ENCODE assay signal across 11 mouse cellular contexts in the genomic region with DNA sequence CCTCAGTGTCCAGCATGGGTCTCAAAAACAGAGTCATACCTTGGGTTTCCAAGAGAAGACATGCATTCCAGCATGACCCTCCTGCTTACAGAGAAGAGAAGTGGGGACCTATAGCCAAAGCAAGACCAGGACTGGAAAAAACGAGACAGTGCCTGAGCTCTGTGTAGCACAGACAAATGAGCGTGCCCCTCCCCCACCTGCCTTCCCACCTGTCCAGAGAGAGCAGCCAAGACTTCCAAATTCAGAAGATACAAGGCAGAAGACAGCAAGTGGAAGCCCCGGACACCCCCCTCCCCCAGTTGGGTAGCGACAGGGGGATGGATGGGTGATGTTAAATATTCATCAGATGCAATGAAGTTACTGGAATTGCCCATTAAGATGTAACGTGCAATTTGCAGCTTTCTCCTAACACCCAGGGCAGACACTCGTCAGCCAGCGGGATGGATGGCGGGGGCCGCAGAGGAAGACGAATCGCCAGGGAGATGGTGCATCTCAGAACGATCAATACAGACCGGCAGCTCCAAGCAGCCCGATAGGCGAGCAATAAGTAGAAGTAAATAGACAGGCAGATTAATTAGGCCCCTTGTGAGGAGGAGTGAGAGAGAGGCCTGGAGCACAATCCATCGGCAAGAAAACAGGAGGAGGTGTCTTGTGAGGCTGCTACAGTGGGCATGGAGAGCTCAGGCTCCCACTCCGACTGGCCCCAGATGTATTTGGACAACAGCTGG. TPM values are rescaled to one million over a fixed set of nuclear protein-coding genes. Genes with fewer than 3 reads are reported as not detected.
DNase-seq lines count a peak whose midpoint lies in the region; ATAC-seq and TF ChIP-seq lines count a peak whose summit lies in the region.
"Had no signal": no experiment of that assay in that cellular context is flagged by ENCODE, and none has a peak within 500 bp of the region (broad histone marks: within the 10 kb centered on the region; RNA-seq: fewer than 3 reads in every experiment).

No protein-coding gene starts in this region.

- no peaks in the 10 kb centered on the region for H3K36me3 ChIP-seq in embryonic facial prominence, embryonic 14.5 days (ENCODE audit: control insufficient read depth, insufficient read depth, low read length)
- H3K36me3 ChIP-seq in hindbrain, postnatal 0 days (ENCODE audit: insufficient read depth, low read length): no peaks in the 10 kb centered on the region
- no peaks in the 10 kb centered on the region for H3K36me3 ChIP-seq in neural tube, embryonic 12.5 days
- no peaks in the 10 kb centered on the region for H3K36me3 ChIP-seq in liver, embryonic 11.5 days (ENCODE audit: control insufficient read depth, insufficient read depth, low read length)
- H3K36me3 ChIP-seq in kidney, embryonic 16.5 days (ENCODE audit: insufficient read depth, low read length): no peaks in the 10 kb centered on the region

- peak; percentile 69 for DNase-seq in cerebellum, adult 11-12 months
- DNase-seq in embryonic facial prominence, embryonic 14.5 days (ENCODE audit: low spot score): no peak
- peak; percentile 38 for DNase-seq in hindbrain, postnatal 0 days (ENCODE audit: low spot score)
- no peak for DNase-seq in liver, embryonic 11.5 days (ENCODE audit: low spot score)
- DNase-seq in spleen, postnatal 4 days (ENCODE audit: low spot score in 2 of 2): no peak
- DNase-seq: heart, postnatal 14 days; thymus, adult 2 months had no signal

- no peak overlapping the region for H3K4me3 ChIP-seq in embryonic facial prominence, embryonic 14.5 days (ENCODE audit: low read depth, low read length)
- H3K4me3 ChIP-seq in hindbrain, postnatal 0 days (ENCODE audit: low read length): no peak overlapping the region
- H3K4me3 ChIP-seq in neural tube, embryonic 12.5 days: 0 out of 2 replicates have a peak overlapping the region, but pooled peaks have one; percentile 8
- H3K4me3 ChIP-seq in liver, embryonic 11.5 days (ENCODE audit: low read depth, low read length): no peak overlapping the region
- H3K4me3 ChIP-seq in kidney, embryonic 16.5 days (ENCODE audit: low read length): no peak overlapping the region

- peaks cover 6% of the 10 kb centered on the region for H3K27me3 ChIP-seq in embryonic facial prominence, embryonic 14.5 days (replicated peaks; ENCODE audit: control insufficient read depth, insufficient read depth, low read length)
- H3K27me3 ChIP-seq in hindbrain, postnatal 0 days (ENCODE audit: insufficient read depth, low read length): no peaks in the 10 kb centered on the region
- 0 out of 2 replicates have a peak, but pooled peaks cover 5% of the 10 kb centered on the region for H3K27me3 ChIP-seq in neural tube, embryonic 12.5 days (replicated peaks)
- H3K27me3 ChIP-seq in liver, embryonic 11.5 days (replicated peaks; ENCODE audit: control insufficient read depth, insufficient read depth, low read length): peaks cover 68% of the 10 kb centered on the region
- H3K27me3 ChIP-seq in kidney, embryonic 16.5 days (ENCODE audit: insufficient read depth, low read length): peaks cover 43% of the 10 kb centered on the region

- peak overlapping the region; percentile 67 for H3K27ac ChIP-seq in embryonic facial prominence, embryonic 14.5 days (replicated peaks; ENCODE audit: low read depth, low read length)
- peak overlapping the region; percentile 81 for H3K27ac ChIP-seq in hindbrain, postnatal 0 days
- peak overlapping the region; percentile 91 for H3K27ac ChIP-seq in neural tube, embryonic 12.5 days
- H3K27ac ChIP-seq in liver, embryonic 11.5 days (ENCODE audit: low read depth, low read length): no peak overlapping the region
- H3K27ac ChIP-seq in kidney, embryonic 16.5 days (ENCODE audit: low read length): no peak overlapping the region
- H3K27ac ChIP-seq: macrophage had no signal

- 0 out of 2 replicates have a peak overlapping the region, but pooled peaks have one; percentile 5 for H3K9ac ChIP-seq in embryonic facial prominence, embryonic 14.5 days (ENCODE audit: low read depth, low read length)
- H3K9ac ChIP-seq in hindbrain, postnatal 0 days (replicated peaks; ENCODE audit: low read length): no peak overlapping the region
- 0 out of 2 replicates have a peak overlapping the region, but pooled peaks have one; percentile 9 for H3K9ac ChIP-seq in neural tube, embryonic 12.5 days
- H3K9ac ChIP-seq in liver, embryonic 11.5 days (ENCODE audit: low read depth, low read length): no peak overlapping the region
- no peak overlapping the region for H3K9ac ChIP-seq in kidney, embryonic 16.5 days (replicated peaks; ENCODE audit: low read length)

- H3K9me3 ChIP-seq in embryonic facial prominence, embryonic 14.5 days (ENCODE audit: control insufficient read depth, low read length): no peaks in the 10 kb centered on the region
- no peaks in the 10 kb centered on the region for H3K9me3 ChIP-seq in hindbrain, postnatal 0 days (ENCODE audit: low read length)
- H3K9me3 ChIP-seq in neural tube, embryonic 12.5 days: no peaks in the 10 kb centered on the region
- no peaks in the 10 kb centered on the region for H3K9me3 ChIP-seq in liver, embryonic 11.5 days (ENCODE audit: control insufficient read depth, low read length)
- H3K9me3 ChIP-seq in kidney, embryonic 16.5 days (ENCODE audit: low read length): no peaks in the 10 kb centered on the region

- ATAC-seq in cerebellum, adult (ENCODE audit: insufficient number of reproducible peaks, low FRiP score, low TSS enrichment): no peak
- ATAC-seq in embryonic facial prominence, embryonic 14.5 days (ENCODE audit: low read depth): peak; percentile 45; the same call in 1 of the 2 replicates
- ATAC-seq in hindbrain, postnatal 0 days: peak; percentile 41; the same call in 1 of the 2 replicates
- ATAC-seq in neural tube, embryonic 12.5 days (ENCODE audit: low FRiP score, low read depth): peak; percentile 52
- ATAC-seq in liver, embryonic 11.5 days (replicated peaks; ENCODE audit: low FRiP score): no peak
- no peak for ATAC-seq in kidney, embryonic 16.5 days (ENCODE audit: low FRiP score, low TSS enrichment)

- H3K4me1 ChIP-seq in embryonic facial prominence, embryonic 14.5 days (ENCODE audit: control insufficient read depth, insufficient read depth, low read length): peaks cover 33% of the 10 kb centered on the region
- H3K4me1 ChIP-seq in hindbrain, postnatal 0 days (ENCODE audit: insufficient read depth, low read length): peaks cover 33% of the 10 kb centered on the region
- H3K4me1 ChIP-seq in neural tube, embryonic 12.5 days: peaks cover 71% of the 10 kb centered on the region
- 0 out of 2 replicates have a peak, but pooled peaks cover 3% of the 10 kb centered on the region for H3K4me1 ChIP-seq in liver, embryonic 11.5 days (replicated peaks; ENCODE audit: control insufficient read depth, insufficient read depth, low read length)
- H3K4me1 ChIP-seq in kidney, embryonic 16.5 days (ENCODE audit: insufficient read depth, low read length): no peaks in the 10 kb centered on the region

- 30% methylated on average over 17 of the region's 17 CpGs for WGBS in embryonic facial prominence, embryonic 14.5 days
- WGBS in hindbrain, postnatal 0 days: 23% methylated on average over 17 of the region's 17 CpGs
- 17% methylated on average over 17 of the region's 17 CpGs for WGBS in neural tube, embryonic 12.5 days
- WGBS in liver, embryonic 11.5 days: 51% methylated on average over 17 of the region's 17 CpGs
- WGBS in kidney, embryonic 16.5 days: 26% methylated on average over 17 of the region's 17 CpGs

- H3K4me2 ChIP-seq in embryonic facial prominence, embryonic 14.5 days (ENCODE audit: low read depth, low read length): peak overlapping the region; percentile 25; the same call in 1 of the 2 replicates
- peak overlapping the region; percentile 26 for H3K4me2 ChIP-seq in hindbrain, postnatal 0 days (ENCODE audit: low read depth, low read length)
- peak overlapping the region; percentile 46 for H3K4me2 ChIP-seq in neural tube, embryonic 12.5 days (replicated peaks)
- H3K4me2 ChIP-seq in liver, embryonic 11.5 days: no peak overlapping the region
- no peak overlapping the region for H3K4me2 ChIP-seq in kidney, embryonic 16.5 days (replicated peaks; ENCODE audit: low read depth, low read length)

- no peak for TF ChIP-seq CTCF in hindbrain, postnatal 0 days (IDR thresholded peaks at IDR 0.05; ENCODE audit: low read depth)

RNA-seq across cellular contexts. Expression of a gene that starts 30.1 kb away (rescaled TPM):
- polyA plus RNA-seq in embryonic facial prominence, embryonic 14.5 days (2014; fragmentation: Nextera tagmentation; extraction: Ambion mirVana): 14.0 and 17.3 TPM in 2 replicates
- 19.9 and 22.3 TPM in 2 replicates for total RNA-seq in hindbrain, postnatal 0 days (2014; rRNA removed)
- polyA plus RNA-seq in hindbrain, postnatal 0 days (2015; fragmentation: Nextera tagmentation; extraction: Ambion mirVana): 18.6 and 20.6 TPM in 2 replicates
- 16.6 and 18.3 TPM in 2 replicates for polyA plus RNA-seq in neural tube, embryonic 12.5 days (2016; fragmentation: Nextera tagmentation; extraction: Ambion mirVana)
- polyA plus RNA-seq in liver, embryonic 11.5 days (2014; fragmentation: Nextera tagmentation; extraction: Ambion mirVana): 16.6 and 18.8 TPM in 2 replicates
- polyA plus RNA-seq in kidney, embryonic 16.5 days (2015; fragmentation: Nextera tagmentation; extraction: Ambion mirVana): 22.7 and 22.9 TPM in 2 replicates

RNA-seq across cellular contexts. Expression of a gene that starts 46.3 kb away (rescaled TPM):
- 7.2 and 8.1 TPM in 2 replicates for polyA plus RNA-seq in embryonic facial prominence, embryonic 14.5 days (2014; fragmentation: Nextera tagmentation; extraction: Ambion mirVana)
- 9.2 and 10.0 TPM in 2 replicates for total RNA-seq in hindbrain, postnatal 0 days (2014; rRNA removed)
- 12.4 and 12.6 TPM in 2 replicates for polyA plus RNA-seq in hindbrain, postnatal 0 days (2015; fragmentation: Nextera tagmentation; extraction: Ambion mirVana)
- 15.3 and 16.7 TPM in 2 replicates for polyA plus RNA-seq in neural tube, embryonic 12.5 days (2016; fragmentation: Nextera tagmentation; extraction: Ambion mirVana)
- polyA plus RNA-seq in liver, embryonic 11.5 days (2014; fragmentation: Nextera tagmentation; extraction: Ambion mirVana): 13.8 and 14.4 TPM in 2 replicates
- polyA plus RNA-seq in kidney, embryonic 16.5 days (2015; fragmentation: Nextera tagmentation; extraction: Ambion mirVana): 3.5 and 4.5 TPM in 2 replicates

Comparison
In these comparisons a context has a peak if more than half of its experiments do, and no peak if none do; other contexts are left out.
1. DNase-seq: peak in cerebellum, adult 11-12 months (single experiment) and hindbrain, postnatal 0 days (single experiment); none in embryonic facial prominence, embryonic 14.5 days (single experiment), liver, embryonic 11.5 days (single experiment) and spleen, postnatal 4 days (0 of 2).
2. ATAC-seq: peak in embryonic facial prominence, embryonic 14.5 days (single experiment), hindbrain, postnatal 0 days (single experiment) and neural tube, embryonic 12.5 days (single experiment); none in cerebellum, adult (single experiment), liver, embryonic 11.5 days (single experiment) and kidney, embryonic 16.5 days (single experiment).
3. H3K27ac ChIP-seq: peak in embryonic facial prominence, embryonic 14.5 days (single experiment), hindbrain, postnatal 0 days (single experiment) and neural tube, embryonic 12.5 days (single experiment); none in liver, embryonic 11.5 days (single experiment) and kidney, embryonic 16.5 days (single experiment).
4. H3K4me2 ChIP-seq: peak in embryonic facial prominence, embryonic 14.5 days (single experiment), hindbrain, postnatal 0 days (single experiment) and neural tube, embryonic 12.5 days (single experiment); none in liver, embryonic 11.5 days (single experiment) and kidney, embryonic 16.5 days (single experiment).
5. H3K9ac ChIP-seq: peak in embryonic facial prominence, embryonic 14.5 days (single experiment) and neural tube, embryonic 12.5 days (single experiment); none in hindbrain, postnatal 0 days (single experiment), liver, embryonic 11.5 days (single experiment) and kidney, embryonic 16.5 days (single experiment).